Mouse (Mus musculus) G1E (cell line): ENCODE data around the gene Arnt.

Experiments
- CTCF ChIP-seq: IDR thresholded peaks from 2 replicates; pipeline ENCODE4 v1.5.1; 2012; ENCODE audit warnings: low read depth, low read length, inconsistent platforms, mixed read lengths
- POLR2AphosphoS5 ChIP-seq: IDR thresholded peaks from 2 replicates; pipeline ENCODE4 v1.6.1; 2012; ENCODE audit warnings: low read depth, low read length, inconsistent platforms; ENCODE audit not compliant: insufficient replicate concordance

DNA sequence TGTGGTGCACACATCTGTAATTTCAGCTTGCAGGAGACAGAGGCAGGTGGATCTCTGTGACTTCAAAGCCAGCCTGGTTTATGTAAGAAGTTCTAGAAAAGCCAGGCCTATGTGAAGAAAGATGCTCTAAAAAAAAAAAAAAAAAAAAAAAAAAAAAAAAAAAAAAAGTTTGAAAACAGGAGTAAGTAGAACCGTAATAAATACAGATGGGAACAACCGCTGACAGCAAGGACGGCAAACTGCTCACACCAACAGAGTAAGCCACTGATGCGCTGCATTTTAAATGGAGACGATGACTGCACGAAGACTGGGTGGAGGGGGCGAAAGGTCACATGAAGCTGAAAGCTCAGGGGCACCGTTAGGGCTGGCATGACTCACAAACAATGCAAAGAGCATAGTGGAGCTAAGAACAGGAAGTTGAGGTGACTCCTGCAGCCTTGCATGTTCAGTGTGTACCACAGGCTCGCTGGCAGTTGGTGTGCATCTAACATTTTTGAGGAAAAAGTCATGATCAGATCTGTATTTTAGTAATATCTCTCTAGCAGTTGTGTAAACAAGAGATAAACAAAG is 77.5 kb downstream of the Arnt start:
- no peak for TF ChIP-seq CTCF
- no peak for TF ChIP-seq POLR2AphosphoS5
